Mouse (Mus musculus): ENCODE data around the gene Tsen2. TPM values are rescaled to one million over a fixed set of nuclear protein-coding genes. Genes with fewer than 3 reads are reported as not detected.

Gene Tsen2
- 35.0 and 35.4 TPM in 2 replicates for polyA plus RNA-seq (2015; fragmentation: Nextera tagmentation; extraction: Ambion mirVana)

GRCm38 (mm10) chr6:115544442-115544970, at the start of gene Tsen2:
Gene Tsen2 (plus strand): TSS chr6:115544664.
- peak within 1 kb of the TSS; percentile 82 for H3K4me2 ChIP-seq
- WGBS: under 1% methylated on average over 38 of the region's 38 CpGs
- peak; percentile 89 for ATAC-seq (ENCODE audit: insufficient number of reproducible peaks, insufficient read depth, low FRiP score, low TSS enrichment, low read depth)
- H3K4me1 ChIP-seq: peaks cover 9% of the 10 kb centered on the region
- H3K9me3 ChIP-seq: no peaks in the 10 kb centered on the region
- H3K9ac ChIP-seq: peak within 1 kb of the TSS; percentile 87
- H3K27me3 ChIP-seq: no peaks in the 10 kb centered on the region
- peak within 1 kb of the TSS; percentile 84 for H3K27ac ChIP-seq
- peak within 1 kb of the TSS; percentile 80 for H3K4me3 ChIP-seq
- peaks cover 17% of the 10 kb centered on the region for H3K36me3 ChIP-seq

DNA sequence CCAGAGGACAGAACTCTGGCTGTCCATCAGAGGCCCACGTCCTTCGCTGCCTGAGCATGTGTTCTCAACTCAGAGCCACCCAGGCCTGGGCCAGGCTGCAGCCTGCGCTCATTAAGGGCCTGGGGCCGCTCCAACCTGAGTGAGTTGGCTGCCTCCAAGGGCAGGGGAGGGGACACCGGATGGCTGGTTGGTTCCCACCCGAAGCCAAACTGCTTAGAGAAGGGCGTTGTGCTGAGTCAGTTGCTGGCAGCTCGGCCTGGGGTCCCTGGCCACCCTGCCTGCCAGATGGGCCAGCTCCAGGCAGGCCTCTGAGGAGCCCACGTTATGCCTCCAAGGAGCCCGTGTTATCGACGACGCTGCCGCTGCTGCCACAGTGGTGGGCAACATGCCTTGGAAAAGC, 44.9 kb upstream of the Tsen2 start:
- H3K27me3 ChIP-seq: no peaks in the 10 kb centered on the region
- no peak for ATAC-seq (ENCODE audit: insufficient number of reproducible peaks, insufficient read depth, low FRiP score, low TSS enrichment, low read depth)
- no peak overlapping the region for H3K4me2 ChIP-seq
- H3K4me1 ChIP-seq: no peaks in the 10 kb centered on the region
- no peak overlapping the region for H3K9ac ChIP-seq
- no peaks in the 10 kb centered on the region for H3K36me3 ChIP-seq
- 77% methylated on average over 14 of the region's 14 CpGs for WGBS
- H3K9me3 ChIP-seq: no peaks in the 10 kb centered on the region
- no peak overlapping the region for H3K4me3 ChIP-seq
- H3K27ac ChIP-seq: no peak overlapping the region

- Histone ChIP-seq H3K36me3 (no peaks in the 10 kb centered on the region), H3K27me3 (no peaks in the 10 kb centered on the region), H3K4me1 (no peaks in the 10 kb centered on the region), H3K27ac (no peak overlapping the region), H3K4me3 (no peak overlapping the region), H3K4me2 (no peak overlapping the region), H3K9me3 (no peaks in the 10 kb centered on the region), H3K9ac (no peak overlapping the region)
- WGBS: 85% methylated on average over 10 of the region's 10 CpGs
- ATAC-seq (ENCODE audit: insufficient number of reproducible peaks, insufficient read depth, low FRiP score, low TSS enrichment, low read depth): no peak
These were observed 44.2 kb upstream of the Tsen2 start for GRCm38 (mm10) chr6:115500234-115500633.

GRCm38 (mm10) chr6:115501131-115501530, 43.3 kb upstream of the Tsen2 start:
- Histone ChIP-seq H3K27me3 (no peaks in the 10 kb centered on the region), H3K9me3 (no peaks in the 10 kb centered on the region), H3K36me3 (no peaks in the 10 kb centered on the region), H3K9ac (no peak overlapping the region), H3K4me1 (no peaks in the 10 kb centered on the region), H3K4me3 (no peak overlapping the region), H3K27ac (no peak overlapping the region), H3K4me2 (no peak overlapping the region)
- ATAC-seq (ENCODE audit: insufficient number of reproducible peaks, insufficient read depth, low FRiP score, low TSS enrichment, low read depth): no peak
- WGBS: 64% methylated on average over 3 of the region's 3 CpGs

- no peaks in the 10 kb centered on the region for H3K27me3 ChIP-seq
- H3K4me2 ChIP-seq: no peak overlapping the region
- no peaks in the 10 kb centered on the region for H3K36me3 ChIP-seq
- H3K27ac ChIP-seq: no peak overlapping the region
- ATAC-seq (ENCODE audit: insufficient number of reproducible peaks, insufficient read depth, low FRiP score, low TSS enrichment, low read depth): no peak
- H3K4me1 ChIP-seq: no peaks in the 10 kb centered on the region
- H3K4me3 ChIP-seq: no peak overlapping the region
- H3K9me3 ChIP-seq: no peaks in the 10 kb centered on the region
- WGBS: 97% methylated on average over 4 of the region's 4 CpGs
- H3K9ac ChIP-seq: no peak overlapping the region
These were observed 41.4 kb upstream of the Tsen2 start for GRCm38 (mm10) chr6:115503038-115503437.

GRCm38 (mm10) chr6:115503549-115504159, 40.8 kb upstream of the Tsen2 start:
- H3K4me1 ChIP-seq: no peaks in the 10 kb centered on the region
- H3K27ac ChIP-seq: no peak overlapping the region
- no peaks in the 10 kb centered on the region for H3K36me3 ChIP-seq
- 0 out of 2 replicates have a peak, but pooled peaks cover under 1% of the 10 kb centered on the region for H3K9me3 ChIP-seq
- ATAC-seq (ENCODE audit: insufficient number of reproducible peaks, insufficient read depth, low FRiP score, low TSS enrichment, low read depth): no peak
- WGBS: 67% methylated on average over 10 of the region's 10 CpGs
- no peaks in the 10 kb centered on the region for H3K27me3 ChIP-seq
- no peak overlapping the region for H3K4me3 ChIP-seq
- no peak overlapping the region for H3K9ac ChIP-seq
- H3K4me2 ChIP-seq: no peak overlapping the region

GRCm38 (mm10) chr6:115504160-115504558, 40.3 kb upstream of the Tsen2 start:
- Histone ChIP-seq H3K4me2 (no peak overlapping the region), H3K4me1 (no peaks in the 10 kb centered on the region), H3K9ac (no peak overlapping the region), H3K27ac (no peak overlapping the region), H3K4me3 (no peak overlapping the region), H3K9me3 (0 out of 2 replicates have a peak, but pooled peaks cover 2% of the 10 kb centered on the region), H3K27me3 (no peaks in the 10 kb centered on the region), H3K36me3 (no peaks in the 10 kb centered on the region)
- 87% methylated on average over 3 of the region's 3 CpGs for WGBS
- ATAC-seq (ENCODE audit: insufficient number of reproducible peaks, insufficient read depth, low FRiP score, low TSS enrichment, low read depth): no peak

GRCm38 (mm10) chr6:115504915-115505314, 39.5 kb upstream of the Tsen2 start:
- no peak for ATAC-seq (ENCODE audit: insufficient number of reproducible peaks, insufficient read depth, low FRiP score, low TSS enrichment, low read depth)
- Histone ChIP-seq H3K9ac (no peak overlapping the region), H3K4me3 (no peak overlapping the region), H3K27ac (no peak overlapping the region), H3K4me1 (no peaks in the 10 kb centered on the region), H3K36me3 (no peaks in the 10 kb centered on the region), H3K4me2 (no peak overlapping the region), H3K27me3 (no peaks in the 10 kb centered on the region), H3K9me3 (0 out of 2 replicates have a peak, but pooled peaks cover 2% of the 10 kb centered on the region)
- WGBS: 89% methylated on average over 5 of the region's 5 CpGs

GRCm38 (mm10) chr6:115506425-115506824, 38.0 kb upstream of the Tsen2 start:
- ATAC-seq (ENCODE audit: insufficient number of reproducible peaks, insufficient read depth, low FRiP score, low TSS enrichment, low read depth): no peak
- 95% methylated on average over 1 of the region's 1 CpGs for WGBS

GRCm38 (mm10) chr6:115511447-115511846, 33.0 kb upstream of the Tsen2 start:
- ATAC-seq (ENCODE audit: insufficient number of reproducible peaks, insufficient read depth, low FRiP score, low TSS enrichment, low read depth): no peak
- no peaks in the 10 kb centered on the region for H3K36me3 ChIP-seq
- no peak overlapping the region for H3K9ac ChIP-seq
- H3K4me1 ChIP-seq: no peaks in the 10 kb centered on the region
- no peaks in the 10 kb centered on the region for H3K27me3 ChIP-seq
- H3K4me2 ChIP-seq: no peak overlapping the region
- H3K4me3 ChIP-seq: no peak overlapping the region
- no peak overlapping the region for H3K27ac ChIP-seq
- H3K9me3 ChIP-seq: 0 out of 2 replicates have a peak, but pooled peaks cover 2% of the 10 kb centered on the region
- 94% methylated on average over 3 of the region's 3 CpGs for WGBS

More at GRCm38 (mm10) chr6:115506425-115506824, 38.0 kb upstream of the Tsen2 start:
- Histone ChIP-seq H3K4me2 (no peak overlapping the region), H3K4me3 (no peak overlapping the region), H3K4me1 (no peaks in the 10 kb centered on the region), H3K9me3 (0 out of 2 replicates have a peak, but pooled peaks cover 2% of the 10 kb centered on the region), H3K36me3 (no peaks in the 10 kb centered on the region), H3K27me3 (no peaks in the 10 kb centered on the region), H3K9ac (no peak overlapping the region), H3K27ac (no peak overlapping the region)

- 0 out of 2 replicates have a peak, but pooled peaks cover 2% of the 10 kb centered on the region for H3K9me3 ChIP-seq
- peaks cover 3% of the 10 kb centered on the region; the same call in 1 of the 2 replicates for H3K27me3 ChIP-seq
- no peak for ATAC-seq (ENCODE audit: insufficient number of reproducible peaks, insufficient read depth, low FRiP score, low TSS enrichment, low read depth)
- H3K36me3 ChIP-seq: no peaks in the 10 kb centered on the region
- H3K4me2 ChIP-seq: no peak overlapping the region
- H3K4me3 ChIP-seq: no peak overlapping the region
- no peak overlapping the region for H3K27ac ChIP-seq
- no peak overlapping the region for H3K9ac ChIP-seq
- no peaks in the 10 kb centered on the region for H3K4me1 ChIP-seq
- 88% methylated on average over 4 of the region's 4 CpGs for WGBS
These were observed 31.3 kb upstream of the Tsen2 start for GRCm38 (mm10) chr6:115513207-115513606.

DNA sequence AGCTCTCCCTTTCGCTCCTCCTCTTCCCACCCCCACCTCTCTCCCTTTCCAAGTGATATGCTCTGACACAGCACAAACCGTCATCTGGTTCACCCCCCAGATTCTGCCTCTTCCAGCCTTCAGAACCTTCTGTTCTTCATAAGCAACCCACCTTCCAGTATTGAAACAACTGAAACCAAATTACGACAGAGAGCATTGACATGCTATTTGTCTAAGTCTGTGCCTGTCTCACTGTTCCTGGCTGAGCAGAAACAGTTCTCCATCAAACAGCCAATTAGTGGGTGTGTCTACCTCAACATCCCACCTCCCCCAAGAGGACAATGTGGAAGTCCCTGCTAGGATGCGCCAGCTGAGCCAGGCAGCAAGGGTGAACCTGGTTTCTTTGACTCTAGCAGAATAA, 26.6 kb upstream of the Tsen2 start:
- H3K27ac ChIP-seq: no peak overlapping the region
- H3K4me1 ChIP-seq: peaks cover 7% of the 10 kb centered on the region; the same call in 1 of the 2 replicates
- peaks cover 8% of the 10 kb centered on the region; the same call in 1 of the 2 replicates for H3K27me3 ChIP-seq
- no peak overlapping the region for H3K4me2 ChIP-seq
- WGBS: 63% methylated on average over 4 of the region's 4 CpGs
- no peak overlapping the region for H3K9ac ChIP-seq
- no peak for ATAC-seq (ENCODE audit: insufficient number of reproducible peaks, insufficient read depth, low FRiP score, low TSS enrichment, low read depth)
- H3K36me3 ChIP-seq: no peaks in the 10 kb centered on the region
- H3K9me3 ChIP-seq: no peaks in the 10 kb centered on the region
- H3K4me3 ChIP-seq: no peak overlapping the region

All from embryonic facial prominence, embryonic 13.5 days (tissue).